Mouse (Mus musculus) forebrain, embryonic 11.5 days (tissue): ENCODE results near the gene Pak6. TPM values are rescaled to one million over a fixed set of nuclear protein-coding genes. Genes with fewer than 3 reads are reported as not detected.

Experiments used
- polyA plus RNA-seq: library from polyadenylated mRNA; unstranded; fragments of >200 nt; fragmentation: Nextera tagmentation; extraction: Ambion mirVana; gene quantifications from 2 replicates; pipeline ENCODE4 v1.2.1, GENCODE M21; 2014

The Pak6 gene
- polyA plus RNA-seq, 1 experiment from 2014 or later: 1.2 TPM

Other genes starting within 250 kb of the Pak6 start
- 239 and 257 TPM in 2 replicates for gene Srp14, start 183.6 kb upstream of the Pak6 start, polyA plus RNA-seq
- gene Bmf, start 113.6 kb upstream of the Pak6 start, polyA plus RNA-seq: 2.4 and 6.0 TPM in 2 replicates
- 146 and 148 TPM in 2 replicates for gene Bub1b, start 65.1 kb upstream of the Pak6 start, polyA plus RNA-seq
- not detected in 2 replicates for gene Ankrd63, start 40.7 kb downstream of the Pak6 start, polyA plus RNA-seq
- gene Plcb2, start 65.1 kb downstream of the Pak6 start, polyA plus RNA-seq: 0.33 and 0.45 TPM in 2 replicates
- 28.6 and 30.4 TPM in 2 replicates for gene Inafm2, start 82.5 kb downstream of the Pak6 start, polyA plus RNA-seq
- gene Ccdc9b, start 99.4 kb downstream of the Pak6 start, polyA plus RNA-seq: 0.36 and 0.87 TPM in 2 replicates
- not detected in 2 replicates for gene Phgr1, start 109.5 kb downstream of the Pak6 start, polyA plus RNA-seq
- 5.4 and 5.9 TPM in 2 replicates for gene Disp2, start 116.4 kb downstream of the Pak6 start, polyA plus RNA-seq
- 196 and 202 TPM in 2 replicates for gene Knstrn, start 150.7 kb downstream of the Pak6 start, polyA plus RNA-seq
- gene Ivd, start 198.7 kb downstream of the Pak6 start, polyA plus RNA-seq: 48.8 and 58.0 TPM in 2 replicates
- gene Bahd1, start 237.1 kb downstream of the Pak6 start, polyA plus RNA-seq: 1.3 TPM in 2 replicates